Mouse (Mus musculus) naive thymus-derived CD4-positive, alpha-beta T cell, adult 5 months (primary cell): ENCODE data around the gene Mpnd. TPM values are rescaled to one million over a fixed set of nuclear protein-coding genes. Genes with fewer than 3 reads are reported as not detected.

ENCODE experiments used
- polyA plus RNA-seq: library from polyadenylated mRNA; unstranded; fragments of 100-300 nt; shearing (Covaris generic); gene quantifications from one replicate; pipeline ENCODE4 v1.2.1, GENCODE M21; 2017

Gene Mpnd
- 122 TPM for polyA plus RNA-seq

GRCm38 (mm10) chr17:56005415-56006061 lies at the start of gene Mpnd, which contains the start of gene Stap2:
Gene Mpnd (plus strand): TSS chr17:56005711.
Gene Stap2 (minus strand): TSS chr17:56005584.

DNA sequence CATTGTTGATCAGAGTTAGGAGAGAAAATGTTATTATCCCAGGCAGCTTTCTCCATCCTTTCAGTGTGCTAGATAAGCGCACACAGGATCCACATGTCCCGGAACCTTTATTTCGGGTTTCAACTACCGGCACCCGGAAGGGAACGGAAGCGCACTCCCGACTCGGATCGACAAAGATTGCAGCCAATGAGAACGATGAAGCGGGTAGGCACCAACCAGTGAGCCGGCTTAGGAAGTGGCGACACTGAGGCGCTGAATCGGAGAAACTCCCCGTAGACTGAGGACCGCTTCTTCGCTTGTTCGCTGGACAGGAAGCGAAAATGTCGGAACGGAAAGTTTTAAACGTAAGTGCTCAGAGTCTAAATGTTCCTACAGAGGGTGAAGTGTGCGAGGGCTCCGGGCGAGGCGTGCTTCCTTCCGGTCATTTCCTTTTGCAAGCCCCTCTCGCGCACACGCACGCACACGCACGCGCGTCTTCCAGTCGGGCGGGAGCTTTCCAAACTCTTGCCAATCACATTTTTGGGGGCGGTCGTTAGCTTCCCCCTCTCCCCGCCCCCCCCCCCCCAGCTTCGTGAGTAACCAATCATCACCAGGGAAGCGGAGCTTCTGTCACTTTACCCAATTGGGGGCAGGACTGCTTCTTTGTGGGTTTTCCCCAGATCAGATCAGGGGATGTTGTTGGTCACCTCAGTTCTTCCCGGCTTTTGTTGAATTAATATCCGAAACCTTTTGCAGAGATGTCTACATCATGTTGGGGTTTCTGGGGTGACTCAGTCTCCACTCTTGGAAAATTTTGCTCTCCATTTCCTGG lies 46.4 kb upstream of the Mpnd start, which contains the start of gene Yju2:
TSS of gene Yju2 (plus strand) at position 182 of the 811 bp plus-strand sequence.

GRCm38 (mm10) chr17:55969966-55970891 lies 35.3 kb upstream of the Mpnd start, which contains the start of gene Shd:
Gene Shd (plus strand): TSS chr17:55970467.

GRCm38 (mm10) chr17:55986030-55986961 lies 19.2 kb upstream of the Mpnd start, which contains the start of gene Fsd1:
Gene Fsd1 (plus strand): TSS chr17:55986509.

GRCm38 (mm10) chr17:56036176-56036900 lies 30.8 kb downstream of the Mpnd start, which contains the start of gene Sh3gl1:
Gene Sh3gl1 (minus strand): TSS chr17:56036635.

GRCm38 (mm10) chr17:56040030-56040856 lies 34.7 kb downstream of the Mpnd start, which contains the start of gene Chaf1a:
Gene Chaf1a (plus strand): TSS chr17:56040439.

Other genes starting within 250 kb of the Mpnd start
- 11.7 TPM for gene Zfp119a, start 126.8 kb upstream of the Mpnd start, polyA plus RNA-seq
- 36.8 TPM for gene Zfp959, start 113.6 kb upstream of the Mpnd start, polyA plus RNA-seq
- gene Zfp119b, start 56.2 kb upstream of the Mpnd start, polyA plus RNA-seq: 6.5 TPM
- not detected for gene Ebi3, start 53.1 kb upstream of the Mpnd start, polyA plus RNA-seq
- gene Yju2, start 46.6 kb upstream of the Mpnd start, polyA plus RNA-seq: 44.7 TPM
- gene Shd, start 35.2 kb upstream of the Mpnd start, polyA plus RNA-seq: not detected
- not detected for gene Fsd1, start 19.2 kb upstream of the Mpnd start, polyA plus RNA-seq
- gene Stap2, start 127 bp upstream of the Mpnd start, polyA plus RNA-seq: 0.77 TPM
- gene Sh3gl1, start 30.9 kb downstream of the Mpnd start, polyA plus RNA-seq: 155 TPM
- 1.1 TPM for gene Chaf1a, start 34.7 kb downstream of the Mpnd start, polyA plus RNA-seq
- 74.5 TPM for gene Ubxn6, start 69.3 kb downstream of the Mpnd start, polyA plus RNA-seq
- 159 TPM for gene Hdgfl2, start 73.9 kb downstream of the Mpnd start, polyA plus RNA-seq
- gene Plin4, start 104.1 kb downstream of the Mpnd start, polyA plus RNA-seq: not detected
- gene Plin5, start 111.9 kb downstream of the Mpnd start, polyA plus RNA-seq: not detected
- gene Lrg1, start 116.3 kb downstream of the Mpnd start, polyA plus RNA-seq: not detected
- not detected for gene Sema6b, start 134.6 kb downstream of the Mpnd start, polyA plus RNA-seq
- 21.5 TPM for gene Tnfaip8l1, start 156.8 kb downstream of the Mpnd start, polyA plus RNA-seq
- 44.1 TPM for gene Mydgf, start 178.2 kb downstream of the Mpnd start, polyA plus RNA-seq
- 44.3 TPM for gene Dpp9, start 213.2 kb downstream of the Mpnd start, polyA plus RNA-seq